Mouse (Mus musculus) cerebellum, adult (tissue): ENCODE results near the gene Maml3.
A peak's percentile ranks its signal among the peaks of the same experiment; 100 is the strongest.

Experiments used
- ATAC-seq: cut with Nextera tagmentation; 2 replicates; pipeline ENCODE4 v1.9.2; 2017; ENCODE audit warnings: mild to moderate bottlenecking, moderate library complexity, mixed read lengths; ENCODE audit not compliant: insufficient number of reproducible peaks, low FRiP score, low TSS enrichment

Gene Maml3

GRCm38 (mm10) chr3:51805488-51806318, 299.2 kb downstream of the Maml3 start:
- no peak for ATAC-seq

GRCm38 (mm10) chr3:51803903-51804302, 301.0 kb downstream of the Maml3 start:
- ATAC-seq = no peak

- ATAC-seq = no peak
These were observed 305.2 kb downstream of the Maml3 start for GRCm38 (mm10) chr3:51799650-51800049.

- peak; percentile 56 for ATAC-seq
These were observed 308.0 kb downstream of the Maml3 start for GRCm38 (mm10) chr3:51796838-51797237.

- peak; percentile 90 for ATAC-seq
These were observed 308.6 kb downstream of the Maml3 start for GRCm38 (mm10) chr3:51796219-51796828.

- no peak for ATAC-seq
These were observed 313.3 kb downstream of the Maml3 start for GRCm38 (mm10) chr3:51791542-51791941.

GRCm38 (mm10) chr3:51789389-51789904, 315.4 kb downstream of the Maml3 start:
- ATAC-seq = no peak

- no peak for ATAC-seq
These were observed 316.1 kb downstream of the Maml3 start for GRCm38 (mm10) chr3:51788591-51789339.

GRCm38 (mm10) chr3:51787945-51788344, 316.9 kb downstream of the Maml3 start:
- ATAC-seq = no peak

- no peak for ATAC-seq
These were observed 319.1 kb downstream of the Maml3 start for GRCm38 (mm10) chr3:51785796-51786195.

GRCm38 (mm10) chr3:51782191-51782590, 322.7 kb downstream of the Maml3 start:
- ATAC-seq = no peak

GRCm38 (mm10) chr3:51778738-51779592, 325.9 kb downstream of the Maml3 start:
- peak; percentile 67 for ATAC-seq

GRCm38 (mm10) chr3:51778179-51778578, 326.7 kb downstream of the Maml3 start:
- ATAC-seq = no peak

- ATAC-seq = no peak
These were observed 328.8 kb downstream of the Maml3 start for GRCm38 (mm10) chr3:51776018-51776611.

- no peak for ATAC-seq
These were observed 331.3 kb downstream of the Maml3 start for GRCm38 (mm10) chr3:51773587-51773986.

GRCm38 (mm10) chr3:51771839-51772630, 332.8 kb downstream of the Maml3 start:
- no peak for ATAC-seq

- ATAC-seq = no peak
These were observed 335.7 kb downstream of the Maml3 start for GRCm38 (mm10) chr3:51769196-51769595.

- ATAC-seq = no peak
These were observed 339.5 kb downstream of the Maml3 start for GRCm38 (mm10) chr3:51765220-51765923.
